Mouse (Mus musculus) forebrain, embryonic 10.5 days (tissue): ENCODE results near the gene Irf9. TPM values are rescaled to one million over a fixed set of nuclear protein-coding genes. Genes with fewer than 3 reads are reported as not detected.

ENCODE experiments used
- DNase-seq: peaks from one replicate; pipeline ENCODE4 v3.0.0-alpha.2; 2017; ENCODE audit warnings: low spot score; ENCODE audit errors: extremely low spot score
- H3K27ac ChIP-seq: fragments of 300-500 bp; sonication (generic); 2 replicates; pipeline ENCODE4 v1.5.1; 2016; ENCODE audit warnings: mild to moderate bottlenecking
- H3K27me3 ChIP-seq: fragments of 300-500 bp; sonication (generic); 2 replicates; pipeline ENCODE4 v1.6.1; 2016; ENCODE audit warnings: mild to moderate bottlenecking; ENCODE audit not compliant: poor library complexity, severe bottlenecking
- H3K36me3 ChIP-seq: fragments of 300-500 bp; sonication (generic); replicated peaks from 2 replicates; pipeline ENCODE4 v1.6.1; 2016; ENCODE audit warnings: mild to moderate bottlenecking, moderate library complexity
- H3K4me1 ChIP-seq: fragments of 300-500 bp; sonication (generic); 2 replicates; pipeline ENCODE4 v1.6.1; 2016
- H3K4me3 ChIP-seq: fragments of 300-500 bp; sonication (generic); 2 replicates; pipeline ENCODE4 v1.5.1; 2016; ENCODE audit warnings: mild to moderate bottlenecking, moderate library complexity
- H3K9me3 ChIP-seq: fragments of 300-500 bp; sonication (generic); 2 replicates; pipeline ENCODE4 v1.6.1; 2016; ENCODE audit warnings: mild to moderate bottlenecking, moderate library complexity
- WGBS: fragments of 180-500 bp; shearing (Covaris S2); methylation state at CpG from one replicate; pipeline ENCODE4 v1.1.7; 2016; 5-methylcytosine and 5-hydroxymethylcytosine counted together
- polyA plus RNA-seq: library from polyadenylated mRNA; unstranded; fragments of >200 nt; fragmentation: Nextera tagmentation; extraction: Ambion mirVana; gene quantifications from 2 replicates; pipeline ENCODE4 v1.2.1, GENCODE M21; 2016

Irf9 gene
- polyA plus RNA-seq: 7.3 and 7.6 TPM in 2 replicates

DNA sequence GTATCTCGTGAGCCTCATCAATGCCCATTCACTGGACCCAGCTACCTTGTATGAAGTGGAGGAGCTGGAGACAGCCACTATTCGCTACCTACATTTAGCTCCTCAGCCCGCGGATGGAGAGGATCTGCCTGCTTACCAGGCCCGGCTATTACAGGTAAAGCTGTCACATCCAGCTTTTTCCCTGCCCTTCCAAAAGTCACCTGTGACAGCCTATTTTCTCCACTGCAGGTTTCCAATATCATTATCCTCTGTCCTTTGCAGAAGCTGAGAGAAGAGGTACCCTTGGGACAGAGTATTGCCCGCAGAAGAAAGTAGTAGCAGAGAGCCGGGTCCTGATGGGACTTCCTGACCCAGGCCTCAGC lies at the start of gene Irf9:
Gene Irf9 (plus strand): TSS at position 301 of the 362 bp plus-strand sequence.
- H3K9me3 ChIP-seq: no peaks in the 10 kb centered on the region
- DNase-seq: no peak
- H3K27ac ChIP-seq: peak within 1 kb of the TSS; percentile 78
- H3K27me3 ChIP-seq: no peaks in the 10 kb centered on the region
- H3K4me3 ChIP-seq: peak within 1 kb of the TSS; percentile 42
- 89% methylated on average over 7 of the region's 7 CpGs for WGBS
- peaks cover 92% of the 10 kb centered on the region for H3K36me3 ChIP-seq
- H3K4me1 ChIP-seq: peaks cover 15% of the 10 kb centered on the region

DNA sequence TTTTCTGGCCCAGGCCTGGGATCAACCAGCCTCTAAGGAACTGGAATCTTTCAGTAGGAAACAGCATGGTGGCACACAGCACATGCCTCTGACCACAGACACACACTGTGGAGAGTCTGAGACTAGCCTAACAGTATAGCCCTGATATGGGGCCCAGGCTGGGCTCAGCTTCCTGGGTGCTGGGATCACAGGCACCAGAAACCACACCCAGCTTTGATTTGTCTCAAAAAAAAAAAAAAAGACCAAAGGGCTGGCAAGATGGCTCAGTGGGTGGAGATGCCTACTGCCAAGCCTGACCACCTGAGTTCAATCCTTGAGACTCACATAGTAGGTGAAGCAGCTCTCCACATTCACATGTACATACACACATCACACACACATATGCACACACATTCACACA lies 48.7 kb upstream of the Irf9 start:
- Histone ChIP-seq H3K27ac (no peak overlapping the region), H3K36me3 (no peaks in the 10 kb centered on the region), H3K9me3 (no peaks in the 10 kb centered on the region), H3K4me1 (peaks cover 12% of the 10 kb centered on the region), H3K4me3 (no peak overlapping the region), H3K27me3 (no peaks in the 10 kb centered on the region)
- peak; percentile 8 for DNase-seq

DNA sequence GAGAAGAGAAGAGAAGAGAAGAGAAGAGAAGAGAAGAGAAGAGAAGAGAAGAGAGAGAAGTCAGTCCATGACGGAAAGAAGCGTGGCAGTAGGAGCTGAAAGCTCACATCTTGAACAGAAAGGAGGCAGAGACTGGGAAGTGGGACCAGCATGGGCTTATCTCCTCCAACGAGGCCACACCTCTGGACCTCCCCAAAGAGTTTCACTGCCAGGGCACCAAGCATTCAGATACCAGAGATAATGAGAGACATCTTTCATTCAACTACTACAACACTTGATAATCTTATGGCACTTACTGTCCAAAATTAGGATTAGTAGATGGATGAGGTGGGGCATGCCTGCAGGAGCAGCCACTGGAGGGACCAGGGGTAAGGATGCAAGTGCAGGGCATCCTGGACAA lies 47.6 kb upstream of the Irf9 start:
- Histone ChIP-seq H3K4me3 (no peak overlapping the region), H3K36me3 (no peaks in the 10 kb centered on the region), H3K27me3 (no peaks in the 10 kb centered on the region), H3K27ac (no peak overlapping the region), H3K9me3 (no peaks in the 10 kb centered on the region), H3K4me1 (peaks cover 12% of the 10 kb centered on the region)
- DNase-seq: no peak
- 82% methylated on average over 3 of the region's 3 CpGs for WGBS

DNA sequence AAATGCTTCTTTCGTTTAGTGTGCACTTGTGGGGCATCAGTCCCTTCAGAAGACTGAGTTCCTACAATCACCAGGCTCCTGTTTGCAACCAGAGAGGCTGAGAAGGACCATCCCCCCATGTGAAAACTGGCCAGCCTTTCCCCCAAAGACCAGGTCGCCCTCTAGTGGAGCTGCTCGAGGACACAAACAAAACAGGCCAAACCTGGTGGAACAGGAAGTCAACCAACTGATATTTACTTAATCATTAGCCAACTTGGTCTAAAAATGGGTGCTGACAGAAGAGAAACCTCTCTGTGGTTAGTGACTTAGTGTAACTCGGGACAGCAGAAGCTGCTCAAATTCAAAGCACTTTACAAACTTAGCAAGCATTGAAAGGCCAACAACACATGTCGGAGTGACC lies 46.4 kb upstream of the Irf9 start:
- Histone ChIP-seq H3K27me3 (no peaks in the 10 kb centered on the region), H3K4me3 (no peak overlapping the region), H3K36me3 (no peaks in the 10 kb centered on the region), H3K9me3 (no peaks in the 10 kb centered on the region), H3K27ac (no peak overlapping the region), H3K4me1 (peaks cover 24% of the 10 kb centered on the region)
- 34% methylated on average over 5 of the region's 5 CpGs for WGBS
- DNase-seq: peak; percentile 51

DNA sequence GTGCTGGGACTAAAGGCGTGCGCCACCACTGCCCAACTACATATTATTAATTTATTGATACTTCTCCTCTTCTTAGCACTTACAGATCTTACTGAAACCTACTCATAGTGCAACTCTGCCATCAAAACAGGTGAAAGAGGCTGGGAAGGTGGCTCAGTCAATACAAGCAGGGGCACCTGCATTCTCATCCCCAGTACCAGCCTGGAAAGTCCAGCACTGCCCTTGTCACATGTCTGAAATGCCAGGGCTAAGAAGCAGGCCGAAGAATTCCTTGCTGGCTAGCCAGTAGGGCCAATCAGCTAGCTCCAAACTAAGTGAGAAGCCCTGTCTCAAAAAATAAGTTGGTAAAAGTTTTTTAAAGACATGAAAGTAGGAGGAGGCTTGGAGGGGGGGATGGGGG lies 45.8 kb upstream of the Irf9 start:
- H3K27me3 ChIP-seq: no peaks in the 10 kb centered on the region
- H3K36me3 ChIP-seq: no peaks in the 10 kb centered on the region
- no peaks in the 10 kb centered on the region for H3K9me3 ChIP-seq
- no peak for DNase-seq
- peaks cover 25% of the 10 kb centered on the region for H3K4me1 ChIP-seq
- H3K4me3 ChIP-seq: no peak overlapping the region
- no peak overlapping the region for H3K27ac ChIP-seq
- 92% methylated on average over 3 of the region's 3 CpGs for WGBS

DNA sequence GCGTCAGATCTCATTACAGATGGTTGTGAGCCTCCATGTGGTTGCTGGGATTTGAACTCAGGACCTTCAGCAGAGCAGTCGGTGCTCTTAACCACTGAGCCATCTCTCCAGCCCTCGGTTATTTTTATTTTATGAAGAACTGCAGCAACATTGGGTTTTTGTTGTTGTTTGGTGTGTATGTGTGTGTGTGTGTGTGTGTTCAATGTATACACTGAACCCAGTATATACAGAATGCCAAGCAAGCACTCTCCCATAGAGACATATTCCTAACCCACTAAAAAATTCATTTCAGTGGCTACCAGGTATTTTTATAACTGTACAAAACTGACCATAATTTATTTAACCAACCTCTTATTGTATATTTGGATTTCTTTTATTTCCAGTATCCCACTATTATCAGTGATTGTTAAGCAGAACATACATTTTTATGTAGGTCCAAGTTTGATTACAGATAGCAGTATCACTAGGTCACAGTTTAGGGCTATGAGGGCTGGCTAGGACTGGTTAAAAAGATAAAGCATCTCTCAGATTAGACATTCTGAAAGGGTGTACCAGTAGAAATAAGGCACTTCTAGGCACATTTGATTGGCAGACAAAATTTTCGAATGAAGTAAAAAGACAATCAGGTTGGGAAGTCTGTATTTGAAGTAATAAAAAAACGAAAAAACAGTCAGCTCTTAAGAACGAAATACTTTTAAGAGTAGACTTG lies 44.5 kb upstream of the Irf9 start:
- H3K4me1 ChIP-seq: peaks cover 25% of the 10 kb centered on the region
- H3K36me3 ChIP-seq: peaks cover 8% of the 10 kb centered on the region; the same call in 1 of the 2 replicates
- 63% methylated on average over 6 of the region's 6 CpGs for WGBS
- no peaks in the 10 kb centered on the region for H3K27me3 ChIP-seq
- no peak for DNase-seq
- peak overlapping the region; percentile 94; the same call in 1 of the 2 replicates for H3K27ac ChIP-seq
- no peaks in the 10 kb centered on the region for H3K9me3 ChIP-seq
- peak overlapping the region; percentile 66 for H3K4me3 ChIP-seq

DNA sequence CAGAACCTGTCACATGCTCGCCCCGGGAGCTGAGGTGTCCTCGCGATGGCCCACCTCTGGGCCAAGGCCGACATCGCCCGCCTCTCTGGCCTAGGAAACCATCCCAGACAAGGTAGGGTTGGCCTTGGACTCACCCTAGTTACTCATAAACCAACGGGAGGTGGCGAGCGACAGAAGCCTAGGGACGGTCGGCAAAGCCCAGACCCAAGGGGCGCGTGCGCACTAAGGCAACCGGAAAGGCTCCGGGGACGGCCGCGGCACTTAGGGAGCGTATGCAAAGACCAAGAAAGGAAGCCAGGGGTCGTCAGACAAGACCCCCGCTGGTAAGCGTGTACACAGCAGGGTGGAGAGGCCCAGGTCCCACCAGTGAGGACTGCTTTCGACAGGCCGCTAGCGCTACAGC lies 43.6 kb upstream of the Irf9 start, which contains the start of gene Dcaf11:
Gene Dcaf11 (plus strand): TSS at position 208 of the 403 bp plus-strand sequence.
- peak; percentile 92 for DNase-seq
- Histone ChIP-seq H3K4me1 (peaks cover 25% of the 10 kb centered on the region), H3K9me3 (no peaks in the 10 kb centered on the region), H3K4me3 (peak within 1 kb of the TSS; percentile 66), H3K36me3 (peaks cover 16% of the 10 kb centered on the region), H3K27me3 (no peaks in the 10 kb centered on the region), H3K27ac (peak within 1 kb of the TSS; percentile 94)
- under 1% methylated on average over 27 of the region's 27 CpGs for WGBS

DNA sequence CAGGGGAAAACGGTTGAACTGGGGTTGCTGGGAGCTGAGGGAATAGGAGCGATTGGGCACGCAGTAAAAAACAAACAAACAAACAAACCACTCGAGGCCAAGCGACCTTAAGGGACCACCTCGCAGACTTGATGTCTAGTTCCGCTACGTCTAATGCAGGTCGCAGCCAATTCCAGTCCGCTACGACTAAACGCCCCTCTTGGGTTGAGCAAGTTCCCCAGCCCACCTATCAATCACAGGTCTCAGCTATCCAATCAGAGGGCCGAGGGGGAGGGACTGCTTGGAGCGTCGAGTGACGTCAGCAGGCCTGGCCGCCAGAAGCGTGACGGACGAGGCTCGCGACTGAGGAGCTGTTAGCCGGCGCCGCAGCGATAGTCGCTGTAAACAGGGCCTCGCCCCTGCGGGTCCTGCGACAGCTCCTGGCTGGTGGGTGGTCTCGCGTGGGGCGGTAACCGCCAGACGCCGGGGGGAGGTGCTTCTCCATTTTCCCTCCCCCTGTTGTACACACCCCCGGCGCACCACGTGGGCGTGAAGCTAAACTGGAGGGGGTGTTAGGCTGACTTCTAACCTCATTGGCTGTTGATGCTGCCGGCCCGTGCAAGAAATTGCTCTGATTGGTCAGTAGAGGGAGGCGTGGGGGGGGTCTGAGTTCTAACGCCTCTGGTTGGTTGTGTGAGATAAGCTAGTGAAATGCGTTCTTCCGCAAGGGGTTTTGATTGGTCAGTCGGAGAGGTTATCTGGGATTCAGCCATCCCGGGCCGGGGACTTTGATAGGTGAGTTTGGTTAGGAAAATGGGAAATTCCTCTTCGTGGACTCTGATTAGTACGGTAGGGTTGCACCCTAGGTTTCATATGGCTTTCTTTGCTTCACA lies 42.9 kb upstream of the Irf9 start, which contains the start of gene A730061H03Rik:
Gene A730061H03Rik (minus strand): TSS at position 205 of the 872 bp plus-strand sequence.
- Histone ChIP-seq H3K4me1 (peaks cover 25% of the 10 kb centered on the region), H3K36me3 (peaks cover 23% of the 10 kb centered on the region), H3K27ac (peak within 1 kb of the TSS; percentile 94), H3K27me3 (no peaks in the 10 kb centered on the region), H3K4me3 (peak within 1 kb of the TSS; percentile 66), H3K9me3 (no peaks in the 10 kb centered on the region)
- peak; percentile 98 for DNase-seq
- WGBS: under 1% methylated on average over 51 of the region's 51 CpGs

DNA sequence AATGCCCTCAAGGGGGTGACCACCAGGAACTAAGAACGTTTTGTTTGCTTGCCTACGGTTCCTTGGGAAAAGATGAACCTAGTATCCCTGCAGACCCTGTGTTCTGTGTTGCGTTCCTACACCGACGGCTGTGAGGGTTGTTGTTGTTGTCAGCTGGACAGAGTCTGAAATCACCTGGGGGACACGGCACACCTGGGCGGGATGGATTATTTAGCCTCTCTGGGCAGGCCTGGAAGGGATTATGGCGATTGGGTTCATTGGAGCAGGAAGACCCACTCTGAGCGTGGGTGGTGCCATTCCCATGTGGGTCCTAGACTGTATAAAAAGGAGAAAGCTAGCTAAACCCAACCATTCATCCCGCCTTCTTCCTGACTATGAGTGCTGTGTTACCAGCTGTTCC lies 41.5 kb upstream of the Irf9 start:
- H3K27me3 ChIP-seq: no peaks in the 10 kb centered on the region
- H3K27ac ChIP-seq: no peak overlapping the region
- WGBS: 85% methylated on average over 10 of the region's 10 CpGs
- H3K4me1 ChIP-seq: peaks cover 22% of the 10 kb centered on the region
- no peaks in the 10 kb centered on the region for H3K9me3 ChIP-seq
- DNase-seq: no peak
- H3K36me3 ChIP-seq: peaks cover 37% of the 10 kb centered on the region
- no peak overlapping the region for H3K4me3 ChIP-seq

DNA sequence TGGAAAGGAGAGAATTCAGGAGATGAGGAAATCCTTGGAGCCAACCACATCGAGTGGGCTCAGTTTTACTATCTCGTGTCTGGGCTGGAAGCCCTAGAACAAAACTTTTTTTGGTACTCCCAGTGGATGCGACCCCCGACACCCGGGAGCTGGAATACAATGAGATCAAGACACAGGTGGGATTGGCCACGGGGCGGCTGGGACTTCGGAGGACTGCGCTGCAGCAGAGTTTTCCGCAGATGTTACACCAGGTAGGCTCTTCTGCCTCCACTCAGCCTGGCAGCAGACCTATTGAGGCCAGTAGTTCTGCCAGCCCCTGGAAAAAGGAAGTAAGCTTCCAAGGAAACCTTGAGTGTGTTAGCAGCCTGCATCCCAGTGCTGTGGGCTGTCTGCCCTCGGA lies 40.1 kb upstream of the Irf9 start:
- Histone ChIP-seq H3K27ac (no peak overlapping the region), H3K9me3 (no peaks in the 10 kb centered on the region), H3K4me1 (peaks cover 21% of the 10 kb centered on the region), H3K36me3 (peaks cover 51% of the 10 kb centered on the region), H3K27me3 (no peaks in the 10 kb centered on the region), H3K4me3 (no peak overlapping the region)
- no peak for DNase-seq
- WGBS: 94% methylated on average over 11 of the region's 11 CpGs

DNA sequence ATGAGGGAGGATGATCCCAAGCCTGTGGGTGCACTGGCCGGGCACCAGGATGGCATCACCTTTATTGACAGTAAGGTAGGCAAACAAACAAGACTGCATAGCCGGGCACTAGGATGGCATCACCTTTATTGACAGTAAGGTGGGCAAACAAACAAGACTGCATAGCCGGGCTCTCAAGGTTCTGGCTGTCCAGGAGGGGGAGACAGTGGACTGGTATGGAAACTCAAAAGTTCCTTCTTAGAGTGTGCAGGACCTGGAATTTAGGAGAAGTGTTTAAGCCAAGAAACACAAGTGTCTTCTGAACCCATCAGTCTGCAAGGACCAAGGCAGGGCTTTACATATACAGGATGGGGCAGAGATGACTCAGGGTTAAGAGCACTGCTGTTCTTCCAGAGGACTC lies 37.6 kb upstream of the Irf9 start:
- WGBS: 85% methylated on average over 3 of the region's 3 CpGs
- no peaks in the 10 kb centered on the region for H3K27me3 ChIP-seq
- peaks cover 69% of the 10 kb centered on the region for H3K36me3 ChIP-seq
- peaks cover 13% of the 10 kb centered on the region for H3K4me1 ChIP-seq
- no peak overlapping the region for H3K27ac ChIP-seq
- no peak for DNase-seq
- no peak overlapping the region for H3K4me3 ChIP-seq
- no peaks in the 10 kb centered on the region for H3K9me3 ChIP-seq

DNA sequence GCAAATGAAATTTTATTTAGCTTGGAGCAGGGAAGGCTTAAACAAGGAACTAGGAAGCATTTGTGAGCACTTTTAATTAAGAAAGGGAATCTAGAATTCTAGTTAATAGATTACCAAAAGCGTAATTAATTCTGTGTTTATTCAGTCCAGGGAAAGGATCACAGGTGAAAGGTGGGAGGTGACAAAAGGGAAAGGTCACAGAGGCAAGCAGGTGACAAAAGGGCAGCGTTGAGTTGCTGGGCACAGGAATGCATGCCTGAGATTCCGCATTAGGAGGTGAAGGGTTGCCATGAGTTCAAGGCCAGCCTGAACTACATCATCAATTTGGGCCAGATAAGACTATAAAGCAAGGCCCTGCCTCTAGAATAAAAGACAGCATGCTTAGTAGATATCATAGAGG lies 35.9 kb upstream of the Irf9 start:
- Histone ChIP-seq H3K36me3 (peaks cover 69% of the 10 kb centered on the region), H3K27me3 (no peaks in the 10 kb centered on the region), H3K9me3 (no peaks in the 10 kb centered on the region), H3K4me3 (no peak overlapping the region), H3K4me1 (no peaks in the 10 kb centered on the region), H3K27ac (no peak overlapping the region)
- no peak for DNase-seq
- 86% methylated on average over 3 of the region's 3 CpGs for WGBS

DNA sequence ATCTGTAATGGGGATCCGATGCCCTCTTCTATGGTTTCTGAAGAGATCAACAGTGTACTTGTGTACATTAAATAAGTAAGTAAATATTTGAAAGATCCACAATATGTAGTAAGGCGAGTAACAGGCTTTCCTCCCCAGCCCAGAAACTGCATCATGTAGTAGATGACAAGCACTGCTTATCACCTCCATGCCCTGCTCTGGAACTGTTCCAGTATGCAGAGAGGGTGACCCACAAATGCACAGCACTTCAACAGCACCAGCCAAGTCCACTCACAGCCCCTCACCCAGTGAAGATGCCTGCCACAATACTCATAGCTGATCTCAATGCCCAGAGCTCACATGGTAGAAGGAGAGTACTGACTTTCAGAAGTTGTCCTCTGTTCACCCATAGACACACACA lies 32.8 kb upstream of the Irf9 start:
- H3K4me1 ChIP-seq: peaks cover 4% of the 10 kb centered on the region
- H3K9me3 ChIP-seq: no peaks in the 10 kb centered on the region
- peaks cover 3% of the 10 kb centered on the region; the same call in 1 of the 2 replicates for H3K27me3 ChIP-seq
- DNase-seq: no peak
- H3K27ac ChIP-seq: no peak overlapping the region
- peaks cover 45% of the 10 kb centered on the region for H3K36me3 ChIP-seq
- H3K4me3 ChIP-seq: no peak overlapping the region
- WGBS: 89% methylated on average over 2 of the region's 2 CpGs
